Mouse (Mus musculus) embryo, embryonic 10.5 days (tissue): Measurements from ENCODE around the gene Gm21954.

Experiments
- DNase-seq: peaks from one replicate; pipeline ENCODE4 v3.0.0-alpha.2; 2015; ENCODE audit warnings: low spot score

Gm21954 gene

DNA sequence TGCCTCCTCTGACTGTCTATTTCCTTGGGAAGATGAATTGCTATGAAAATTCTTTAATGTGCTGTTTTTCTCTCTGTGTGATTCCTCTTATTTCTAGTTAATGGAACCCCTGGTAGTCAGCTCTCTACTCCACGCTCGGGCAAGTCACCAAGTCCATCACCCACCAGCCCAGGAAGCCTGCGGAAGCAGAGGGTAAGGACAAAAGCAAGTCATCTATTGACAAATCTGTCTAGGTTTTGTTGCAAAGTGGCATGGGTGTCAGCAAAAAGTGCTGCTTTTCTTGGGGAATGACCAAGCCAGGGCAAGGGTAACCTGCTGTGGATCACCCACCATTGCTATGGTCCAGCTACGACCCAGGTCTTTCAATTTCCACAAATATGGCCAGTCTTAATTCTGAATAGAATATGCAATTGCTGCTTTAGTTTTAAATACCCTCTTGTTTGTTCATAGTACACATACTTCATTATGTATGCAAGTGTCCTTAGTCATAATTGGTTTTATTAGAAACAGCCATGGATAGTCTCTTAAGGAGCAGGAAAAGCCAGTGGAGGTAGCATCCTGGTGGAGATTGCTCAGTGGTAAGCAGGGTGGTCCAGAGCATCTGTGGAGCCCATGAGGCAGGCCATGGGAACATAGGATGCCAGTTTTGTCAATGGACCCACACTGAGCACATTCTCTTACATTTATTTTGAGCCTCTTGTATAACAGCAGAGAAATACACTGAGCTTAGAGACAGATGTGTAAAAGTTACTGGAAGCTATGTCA lies 8.9 kb downstream of the Gm21954 start:
- no peak for DNase-seq

DNA sequence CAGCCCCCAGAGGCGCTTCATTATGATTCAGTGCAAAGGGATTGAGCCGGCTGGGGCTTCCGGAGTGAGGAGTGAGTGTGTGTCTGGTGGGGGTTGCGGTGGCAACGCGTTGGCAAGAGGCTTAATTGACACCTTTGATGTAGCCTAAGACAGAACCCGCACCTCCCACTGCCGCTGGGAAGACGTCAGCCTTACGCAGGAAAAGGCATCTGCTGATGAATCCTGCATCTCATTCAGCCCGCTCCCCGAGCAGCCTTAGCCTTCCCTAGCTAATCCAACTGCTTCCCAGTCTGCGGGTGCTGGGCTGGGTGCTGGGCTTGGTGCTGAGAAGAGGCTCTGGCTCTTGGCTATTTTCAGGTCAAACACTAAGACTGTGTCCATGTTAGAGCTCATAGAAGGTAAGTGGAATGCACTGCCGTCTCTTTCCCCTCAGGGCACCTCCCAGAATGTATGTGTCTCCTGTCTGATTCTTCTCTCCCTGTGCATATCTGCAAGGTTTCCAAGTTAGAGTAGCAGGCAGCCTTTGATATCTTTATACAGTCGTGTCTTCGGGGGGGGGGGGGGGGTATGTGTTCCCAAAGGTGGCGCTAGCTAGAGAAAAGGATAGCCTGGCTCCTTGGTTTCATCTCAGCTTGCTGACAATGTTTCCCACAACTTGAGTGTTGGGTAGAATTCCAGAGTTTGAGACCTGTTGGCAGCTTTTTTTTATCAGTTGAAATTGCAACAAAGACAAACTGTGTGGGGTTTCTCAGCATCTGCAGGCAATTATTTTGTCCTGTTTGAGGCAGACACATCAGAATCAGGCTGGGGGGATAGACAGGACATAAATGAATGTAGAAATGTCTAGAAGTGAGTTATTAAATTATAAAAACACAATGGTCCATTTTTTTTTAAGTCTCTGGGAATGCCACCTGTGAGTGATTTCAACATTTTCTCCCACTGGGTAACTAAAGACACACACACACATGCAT lies 10.0 kb downstream of the Gm21954 start:
- DNase-seq, result peak; percentile 75

DNA sequence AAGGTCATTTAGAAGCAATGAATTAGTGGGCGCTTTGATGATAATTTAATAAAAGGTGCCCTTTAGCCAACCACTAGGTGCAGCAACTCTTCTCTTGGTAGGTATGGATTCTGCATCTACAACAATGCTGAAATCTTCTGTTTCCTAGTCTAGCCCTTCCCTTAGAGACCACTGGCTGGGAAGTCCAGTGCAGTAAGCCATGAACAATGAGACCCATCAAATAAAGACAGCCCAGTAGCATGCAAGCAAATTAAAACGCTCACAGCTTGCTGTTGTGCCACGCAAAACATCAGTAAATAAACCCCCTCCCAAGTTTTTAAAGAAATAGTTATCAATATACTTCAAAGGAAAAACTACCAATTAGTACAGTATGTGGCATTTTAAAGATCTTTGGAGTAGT lies 10.9 kb downstream of the Gm21954 start:
- no peak for DNase-seq

DNA sequence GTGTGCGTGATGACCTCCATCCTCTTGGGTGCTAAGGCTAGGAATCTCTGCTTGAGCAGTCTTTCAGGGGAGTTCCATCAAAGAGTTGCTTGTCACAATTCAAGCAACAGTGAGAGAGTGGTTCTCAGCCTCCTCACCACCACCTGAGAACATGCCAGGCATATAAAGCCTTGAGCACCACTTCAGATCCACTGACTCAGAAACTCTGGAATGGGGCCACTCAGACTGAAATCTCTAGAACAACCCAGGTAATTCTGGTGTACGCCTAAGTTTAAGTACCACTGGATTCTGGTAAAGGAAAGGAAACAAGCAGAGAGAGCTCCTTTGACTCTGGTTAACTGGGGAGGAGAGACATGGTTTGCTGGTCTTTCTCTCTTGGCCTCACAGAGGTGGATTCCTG lies 19.5 kb downstream of the Gm21954 start:
- no peak for DNase-seq

DNA sequence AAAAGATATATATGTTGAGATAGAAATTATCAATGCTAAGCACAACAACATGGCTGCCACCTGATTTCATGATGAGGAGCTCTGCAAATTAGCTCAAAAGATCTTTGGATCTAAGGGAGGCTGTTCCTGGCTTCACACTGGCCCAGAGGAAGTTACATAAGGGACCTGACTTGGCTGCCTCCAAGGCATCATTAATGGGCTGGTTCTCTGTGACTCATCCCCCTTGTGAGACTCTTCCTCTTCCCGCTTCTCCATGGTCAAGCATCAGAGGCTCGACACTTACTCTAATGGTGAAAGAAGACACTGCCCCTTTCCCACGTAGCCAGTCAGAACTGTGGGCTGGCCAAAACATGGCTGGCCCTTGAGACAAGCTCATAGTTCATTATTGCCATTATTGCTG lies 20.1 kb downstream of the Gm21954 start:
- no peak for DNase-seq

DNA sequence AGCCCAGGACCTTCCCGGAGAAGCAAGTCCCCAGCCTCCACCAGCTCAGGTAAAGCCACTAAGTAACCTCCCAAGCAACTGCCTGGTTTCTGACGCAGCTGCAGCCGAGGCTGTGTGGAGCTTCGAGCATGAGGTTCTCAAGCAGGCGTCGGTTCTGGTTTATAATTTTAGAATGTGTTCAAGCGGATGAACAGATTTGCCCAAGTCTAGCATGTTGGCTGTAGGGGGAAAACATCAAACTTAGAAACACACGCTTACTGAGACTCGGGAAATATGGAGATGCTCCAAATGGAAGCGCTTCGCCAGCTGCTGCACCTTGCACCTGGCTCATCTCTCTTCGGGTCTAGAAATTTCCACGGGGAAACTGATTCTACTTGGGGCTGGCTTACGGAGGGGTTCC lies 21.0 kb downstream of the Gm21954 start:
- no peak for DNase-seq

DNA sequence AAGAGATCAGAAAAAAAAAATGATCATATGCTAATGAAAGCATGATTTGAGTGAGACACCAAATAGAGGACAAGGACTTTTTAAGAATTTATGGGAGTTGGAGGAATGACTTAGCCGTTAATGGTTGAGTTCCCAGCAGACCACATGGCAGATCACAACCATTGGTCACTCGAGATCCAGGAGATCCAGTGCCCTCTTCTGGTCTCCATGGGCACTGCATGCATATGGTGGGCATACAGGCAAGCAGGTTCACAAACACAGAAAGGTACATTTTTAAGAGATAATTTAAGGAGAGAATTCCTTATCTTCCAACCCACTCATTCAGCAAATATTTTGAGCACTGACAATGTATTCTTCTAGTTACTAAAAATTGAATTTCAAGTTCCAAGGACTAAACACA lies 22.9 kb downstream of the Gm21954 start:
- DNase-seq, result no peak

DNA sequence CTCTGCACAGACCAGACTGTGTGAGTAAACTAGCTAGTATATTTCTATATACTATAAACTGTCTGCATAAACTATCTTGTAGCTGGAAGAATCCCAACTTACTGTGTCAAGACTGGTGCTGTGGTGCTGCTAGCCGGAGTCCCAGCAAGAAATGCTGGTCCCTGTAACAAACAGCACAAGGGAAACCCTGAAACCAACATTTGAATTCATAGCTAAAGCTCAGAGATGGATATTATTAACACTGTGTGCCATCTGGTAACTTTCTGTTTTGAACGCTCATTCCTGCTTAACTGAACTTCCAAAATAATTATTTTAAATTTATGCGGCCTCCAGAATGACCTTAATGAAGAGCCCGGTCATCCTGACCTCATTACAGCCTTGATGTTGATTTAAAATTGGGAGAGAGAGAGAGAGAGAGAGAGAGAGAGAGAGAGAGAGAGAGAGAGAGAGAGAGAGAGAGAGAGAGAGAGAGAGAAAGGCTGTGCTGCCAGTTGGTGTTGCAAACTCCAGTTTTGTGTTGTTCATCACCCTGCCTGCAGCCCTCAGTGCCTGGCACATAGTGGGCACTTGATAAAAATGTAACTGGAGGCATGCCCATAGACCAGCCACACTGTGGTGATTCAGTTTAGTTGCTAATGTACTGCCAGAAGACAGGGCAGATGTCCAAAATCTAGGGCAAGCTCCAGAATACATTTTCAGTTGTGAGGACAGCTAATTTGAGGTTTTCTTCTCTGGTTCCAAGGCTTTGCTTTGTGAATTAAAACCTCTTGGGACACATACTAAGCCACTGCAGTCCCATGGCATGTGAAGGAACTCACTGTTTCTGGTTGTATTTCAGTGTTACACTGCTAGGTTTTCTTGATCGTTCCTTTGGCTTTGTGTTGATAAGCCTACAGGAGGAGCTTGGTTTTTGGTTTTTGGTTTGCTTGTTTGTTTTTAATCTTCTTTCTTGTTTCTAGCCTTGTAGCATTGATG lies 24.2 kb downstream of the Gm21954 start:
- no peak for DNase-seq

DNA sequence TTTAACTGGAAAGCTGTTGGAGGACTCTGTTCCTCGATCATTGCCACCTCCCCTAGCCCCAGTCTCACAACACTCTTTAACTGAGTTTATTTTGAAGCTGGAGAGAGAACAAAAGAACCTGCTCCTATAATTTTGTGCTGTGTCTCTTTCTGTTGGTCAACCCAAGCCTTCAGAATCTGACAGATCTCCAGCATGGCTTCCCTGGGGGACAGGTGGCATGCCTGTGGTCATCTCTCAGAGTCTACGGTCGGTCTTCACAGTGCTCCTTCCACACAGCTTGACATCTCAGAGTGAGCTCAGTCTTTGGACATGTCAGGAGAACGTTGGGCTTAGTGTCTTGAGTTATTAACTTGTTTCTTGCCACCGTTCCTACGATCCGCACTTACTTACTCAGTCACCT lies 25.3 kb downstream of the Gm21954 start:
- DNase-seq, result no peak

DNA sequence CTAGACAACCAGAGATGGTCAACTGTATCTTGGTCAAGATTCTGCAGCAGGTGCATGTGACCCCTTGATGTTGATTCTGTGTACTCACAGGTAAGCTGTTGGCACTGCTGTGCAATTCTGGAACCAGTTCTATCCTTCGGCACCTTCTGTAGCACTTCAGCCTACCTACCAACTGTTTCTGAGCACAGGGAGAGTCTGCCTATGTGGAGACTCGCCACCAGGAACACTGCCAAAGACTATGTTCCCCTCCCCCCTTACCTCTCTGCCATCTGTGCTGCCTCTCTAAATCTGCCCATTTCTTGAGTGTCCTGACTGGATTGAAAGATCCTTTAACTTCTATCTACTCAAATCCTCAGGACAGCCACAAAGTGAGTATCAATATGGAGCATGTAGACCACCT lies 28.3 kb downstream of the Gm21954 start:
- DNase-seq, result no peak

DNA sequence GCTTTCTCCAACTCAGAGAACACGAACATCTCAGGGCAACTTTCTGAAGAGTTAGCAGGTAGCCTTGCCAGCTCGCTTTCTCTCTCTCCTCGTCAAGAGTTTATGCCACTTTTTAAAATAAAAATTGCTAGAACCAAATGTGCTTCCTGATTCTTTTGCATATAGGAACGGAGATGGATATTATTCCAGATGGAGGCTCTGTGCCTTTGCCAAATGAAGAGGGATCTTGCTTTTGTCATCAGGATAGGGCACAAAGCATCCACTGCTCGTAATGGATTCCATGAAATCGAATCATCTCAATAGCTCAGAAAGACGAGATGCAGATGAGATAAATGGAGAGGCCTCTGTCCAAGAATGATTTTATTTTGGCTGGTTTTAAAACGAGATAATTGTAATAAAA lies 28.7 kb downstream of the Gm21954 start:
- no peak for DNase-seq

DNA sequence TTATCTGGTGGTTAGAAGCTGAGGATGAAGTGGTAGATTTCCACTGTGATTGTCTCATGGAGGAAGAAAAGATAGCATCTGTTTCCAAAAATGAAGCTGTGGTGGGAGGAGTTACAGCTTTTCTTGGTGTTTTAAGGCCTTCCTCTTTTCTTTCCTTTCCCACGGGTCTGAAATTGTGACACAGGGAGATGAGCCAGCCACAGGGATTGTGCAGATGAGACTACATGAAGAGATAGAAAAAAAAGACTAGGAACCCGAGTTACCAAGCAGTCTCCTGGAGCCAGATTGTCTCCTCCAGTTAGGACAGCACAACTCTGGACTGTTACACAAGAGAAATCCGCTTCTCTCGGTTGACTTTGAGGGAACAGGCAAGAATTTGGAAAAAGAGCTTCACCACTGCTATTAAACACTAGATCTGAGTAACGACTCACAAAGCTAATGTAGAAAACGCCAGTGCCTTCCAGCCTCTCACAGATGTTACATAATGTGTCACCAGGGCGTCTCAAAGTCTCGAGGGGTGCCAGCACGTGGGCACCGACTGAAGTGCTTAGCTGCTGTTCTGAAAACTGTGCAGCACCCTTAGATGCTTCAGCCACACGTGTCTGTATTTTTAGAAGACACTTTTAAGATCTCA lies 29.9 kb downstream of the Gm21954 start:
- DNase-seq, result no peak

DNA sequence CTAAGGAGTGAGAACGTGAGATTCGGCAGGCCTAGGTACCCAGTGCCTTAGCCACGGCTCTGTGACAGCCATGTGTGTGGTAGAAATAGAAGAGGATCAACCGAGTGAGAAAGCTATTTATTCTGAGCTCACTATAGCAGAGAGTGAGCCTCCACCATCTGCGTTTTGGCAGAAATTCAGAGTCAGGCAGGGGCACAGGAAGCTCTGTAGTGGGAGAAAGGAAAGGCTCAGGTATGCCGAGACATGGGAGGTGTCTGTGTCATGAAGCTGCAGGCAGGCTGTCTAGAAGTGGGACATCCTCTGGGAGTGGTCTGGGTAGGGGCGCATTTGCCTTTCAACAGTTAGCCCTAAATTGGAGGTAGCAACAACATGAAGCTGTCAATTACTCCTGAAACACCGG lies 31.7 kb downstream of the Gm21954 start:
- DNase-seq, result no peak

DNA sequence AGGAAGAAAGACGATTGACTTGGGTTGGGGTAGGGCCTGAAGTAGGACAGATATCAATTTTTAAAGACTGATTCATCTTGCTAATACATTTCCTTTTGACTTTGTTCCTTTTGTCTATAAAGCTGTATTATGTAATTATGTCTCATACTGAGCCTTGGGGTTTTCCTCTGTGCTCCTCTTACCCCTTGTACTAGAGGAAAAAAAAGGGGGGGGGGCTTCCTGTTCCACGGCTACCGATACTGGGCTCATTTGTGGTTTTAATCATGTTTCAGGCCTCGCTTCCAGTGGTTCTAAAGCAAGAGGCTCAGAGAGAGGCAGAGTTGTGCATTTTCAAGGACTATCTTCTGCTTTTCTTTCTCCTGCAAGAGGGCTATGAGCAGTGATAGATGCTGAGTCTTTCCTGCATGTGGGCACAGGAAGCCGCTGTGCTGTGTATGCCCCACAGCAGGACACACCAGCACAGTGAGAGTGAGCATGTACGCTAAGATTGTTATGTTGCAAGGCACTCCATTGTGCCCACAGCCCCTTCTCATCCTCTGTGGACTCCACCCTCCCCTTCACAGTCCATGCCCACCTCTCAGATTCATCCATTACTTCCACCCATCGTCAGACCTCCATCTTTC lies 33.1 kb downstream of the Gm21954 start:
- DNase-seq, result no peak

DNA sequence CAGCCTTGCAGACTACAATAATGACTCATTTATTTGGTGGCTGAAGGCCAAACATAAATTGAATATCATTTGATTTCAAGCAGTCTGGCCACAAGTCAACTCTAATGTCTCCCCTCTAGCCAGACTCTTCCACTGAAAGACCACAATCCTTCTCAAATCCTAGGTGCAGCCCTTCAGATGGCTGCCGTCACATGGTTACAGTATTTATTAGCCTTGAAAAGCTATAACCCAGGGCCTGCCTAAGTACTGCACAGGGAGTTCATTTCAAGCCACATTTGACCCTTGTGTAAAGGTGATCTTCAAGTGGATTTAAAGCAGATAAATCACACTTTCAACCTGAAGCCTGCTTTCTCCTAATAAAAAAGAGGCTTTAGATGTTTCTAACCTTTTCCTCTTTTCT lies 37.7 kb downstream of the Gm21954 start:
- peak; percentile 17 for DNase-seq

DNA sequence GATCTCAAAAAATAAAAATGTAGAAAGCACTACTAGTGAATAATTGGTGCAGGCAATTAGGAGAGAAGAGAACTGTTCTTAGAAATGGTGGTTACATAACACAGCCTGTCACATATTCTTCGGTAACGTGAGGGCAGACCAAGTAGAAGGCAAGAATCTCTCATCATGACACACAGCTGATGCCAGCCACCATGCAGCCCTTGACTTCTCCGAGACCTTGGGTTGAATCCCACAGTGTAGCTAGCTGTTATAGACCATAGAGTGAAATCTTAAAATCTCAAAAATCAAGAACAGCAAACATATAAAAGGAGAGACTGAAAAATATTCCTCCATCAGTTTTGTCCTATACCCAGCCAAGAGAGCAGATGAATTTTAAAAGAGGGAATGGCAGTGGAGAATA lies 40.8 kb downstream of the Gm21954 start:
- no peak for DNase-seq

DNA sequence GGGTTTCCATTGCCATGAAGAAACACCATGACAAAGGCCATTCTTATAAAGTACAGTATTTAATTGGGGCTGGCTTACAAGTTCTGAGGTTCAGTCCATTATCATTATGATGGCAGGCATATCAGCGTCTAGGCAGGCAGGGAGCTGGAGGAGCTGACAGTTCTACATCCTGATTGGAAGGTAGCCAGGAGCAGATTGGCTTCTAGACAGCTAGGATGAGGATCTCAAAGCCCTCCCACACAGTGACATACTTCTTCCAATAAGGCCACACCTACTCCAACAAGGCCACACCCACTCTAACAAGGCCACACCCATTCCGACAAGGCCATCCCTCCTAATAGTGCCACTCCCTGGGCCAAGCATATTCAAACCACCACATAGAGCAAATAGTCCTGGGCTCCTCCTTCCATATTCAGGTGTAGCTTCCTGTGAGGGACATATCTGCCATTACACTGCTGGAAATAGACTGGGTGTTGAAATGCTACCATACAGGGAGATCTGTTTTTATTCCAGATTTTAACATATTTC lies 41.9 kb downstream of the Gm21954 start:
- DNase-seq, result no peak

DNA sequence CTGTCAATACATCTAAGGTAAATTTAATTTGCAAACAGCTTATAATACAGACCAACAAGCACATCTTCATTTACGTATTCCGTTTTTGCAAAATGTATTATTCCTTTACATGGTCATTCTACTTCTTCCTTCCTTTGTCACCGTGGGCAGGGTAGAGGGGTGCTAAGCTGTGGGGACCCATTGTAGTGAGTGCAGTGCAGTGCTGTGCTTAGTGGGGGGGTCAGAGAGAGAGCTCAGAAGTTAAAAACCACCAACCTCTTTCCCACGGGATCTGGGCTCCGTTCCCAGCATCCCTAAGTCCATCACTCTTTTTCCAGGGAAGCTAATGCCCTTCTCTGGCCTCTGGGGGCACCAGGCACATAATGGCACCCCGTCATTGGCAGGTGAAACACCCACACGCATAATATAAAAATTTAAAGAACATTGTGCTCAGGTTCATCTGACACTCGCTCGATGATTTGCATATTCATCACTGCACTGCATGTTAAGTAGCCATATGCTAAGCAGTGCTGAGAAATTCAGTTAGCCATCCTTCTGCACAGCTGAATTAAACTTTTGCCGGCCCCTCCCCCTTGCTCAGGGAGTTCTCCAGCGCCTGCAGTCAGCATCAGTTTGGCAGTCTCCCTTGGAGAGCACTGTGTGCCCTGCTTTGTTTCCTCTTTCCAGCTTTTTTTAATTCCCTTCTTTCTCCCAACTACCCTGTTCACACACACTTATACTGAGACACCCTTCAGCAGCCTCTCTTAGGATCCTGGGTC lies 48.2 kb downstream of the Gm21954 start:
- peak; percentile 43 for DNase-seq

DNA sequence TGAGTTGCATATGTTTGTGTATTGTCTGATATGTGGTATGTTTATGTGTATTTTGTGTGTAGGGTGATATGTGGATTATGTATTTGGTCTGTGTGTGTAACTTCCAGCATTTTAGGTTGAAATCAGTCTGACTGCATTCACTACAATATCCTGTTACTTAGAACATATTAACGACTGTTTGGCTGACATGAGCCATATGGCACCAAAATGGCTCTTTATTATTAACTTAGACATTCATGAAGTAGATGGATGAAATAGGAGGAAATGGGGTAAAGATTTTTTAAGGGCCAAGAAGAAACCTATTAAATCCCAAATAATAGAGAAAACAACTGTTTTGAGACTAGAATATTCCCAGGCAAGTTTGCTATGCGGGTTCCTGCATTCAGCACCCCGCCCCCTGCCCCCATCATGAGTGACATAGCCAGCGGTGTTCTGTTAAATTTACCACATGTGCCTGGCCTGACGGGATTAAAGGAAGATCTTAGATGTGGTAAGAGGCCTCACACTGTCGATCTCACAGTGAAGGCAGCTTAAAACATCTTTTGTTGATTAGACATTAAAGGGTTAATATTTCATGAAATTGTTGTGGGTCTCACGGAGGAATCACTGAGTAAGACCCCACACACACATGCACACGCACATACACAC lies 51.5 kb downstream of the Gm21954 start:
- DNase-seq, result no peak

DNA sequence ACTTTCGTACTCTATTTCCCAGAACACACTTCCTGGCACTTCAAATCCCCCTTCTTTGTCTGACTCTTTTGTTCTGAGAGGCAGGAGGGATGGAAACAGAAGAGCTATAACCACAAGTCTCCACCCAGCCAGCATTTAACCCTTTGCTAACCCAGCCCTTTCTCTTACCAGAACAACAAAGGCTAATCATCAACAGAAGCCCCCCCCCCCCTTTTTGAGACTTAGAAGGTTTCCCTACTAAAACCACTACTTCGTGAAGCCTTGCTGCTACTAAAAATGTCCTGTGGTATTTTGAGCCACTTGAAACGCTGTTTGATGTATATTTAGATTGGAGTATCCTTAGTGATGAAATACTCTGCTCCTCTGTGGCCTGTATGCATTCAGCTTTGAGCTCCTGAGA lies 52.7 kb downstream of the Gm21954 start:
- peak; percentile 53 for DNase-seq
